In genomic region chr4:155360856-155361255, GRCm38 (mm10) we compare ENCODE assay signal across 8 mouse cellular contexts. TPM values are rescaled to one million over a fixed set of nuclear protein-coding genes. Genes with fewer than 3 reads are reported as not detected.
A peak's percentile ranks its signal among the peaks of the same experiment; 100 is the strongest.
DNase-seq lines count a peak whose midpoint lies in the region; ATAC-seq and TF ChIP-seq lines count a peak whose summit lies in the region.

No protein-coding gene starts in this region.

- H3K4me3 ChIP-seq in liver, adult 2 months (ENCODE audit: insufficient read depth, low read depth, low read length), result peak overlapping the region; percentile 75
- H3K4me3 ChIP-seq in embryonic facial prominence, embryonic 12.5 days, result peak overlapping the region; percentile 50
- peak overlapping the region; percentile 47 for H3K4me3 ChIP-seq in kidney, postnatal 0 days (replicated peaks; ENCODE audit: low read depth, low read length)
- peak overlapping the region; percentile 42 for H3K4me3 ChIP-seq in midbrain, embryonic 15.5 days

- peak overlapping the region; percentile 81 for H3K27ac ChIP-seq in liver, adult 2 months (replicated peaks; ENCODE audit: insufficient read depth, low read depth, low read length)
- H3K27ac ChIP-seq in embryonic facial prominence, embryonic 12.5 days, result no peak overlapping the region
- H3K27ac ChIP-seq in kidney, postnatal 0 days, result peak overlapping the region; percentile 75
- no peak overlapping the region for H3K27ac ChIP-seq in midbrain, embryonic 15.5 days

- peaks cover 3% of the 10 kb centered on the region; the same call in 1 of the 2 replicates for H3K79me2 ChIP-seq in liver, adult 2 months (ENCODE audit: control insufficient read depth, insufficient read depth, low read length)

- H3K9ac ChIP-seq in liver, adult 2 months (ENCODE audit: low read depth, low read length), result peak overlapping the region; percentile 87
- H3K9ac ChIP-seq in embryonic facial prominence, embryonic 12.5 days, result 0 out of 2 replicates have a peak overlapping the region, but pooled peaks have one; percentile 15
- H3K9ac ChIP-seq in kidney, postnatal 0 days (ENCODE audit: low read depth, low read length), result peak overlapping the region; percentile 57
- H3K9ac ChIP-seq in midbrain, embryonic 15.5 days, result 0 out of 2 replicates have a peak overlapping the region, but pooled peaks have one; percentile 6

- H3K27me3 ChIP-seq in liver, adult 2 months (ENCODE audit: control insufficient read depth, insufficient read depth, low read length), result no peaks in the 10 kb centered on the region
- peaks cover 66% of the 10 kb centered on the region for H3K27me3 ChIP-seq in embryonic facial prominence, embryonic 12.5 days
- peaks cover 17% of the 10 kb centered on the region for H3K27me3 ChIP-seq in kidney, postnatal 0 days (ENCODE audit: insufficient read depth, low read length)
- peaks cover 52% of the 10 kb centered on the region for H3K27me3 ChIP-seq in midbrain, embryonic 15.5 days (replicated peaks)

- ATAC-seq in embryonic facial prominence, embryonic 12.5 days (ENCODE audit: insufficient number of reproducible peaks, insufficient read depth, low FRiP score, low TSS enrichment), result no peak
- ATAC-seq in kidney, postnatal 0 days (replicated peaks; ENCODE audit: low FRiP score, low read depth), result peak; percentile 4; the same call in 1 of the 2 replicates
- ATAC-seq in midbrain, embryonic 15.5 days (replicated peaks), result no peak

- no peaks in the 10 kb centered on the region for H3K9me3 ChIP-seq in embryonic facial prominence, embryonic 12.5 days
- no peaks in the 10 kb centered on the region for H3K9me3 ChIP-seq in kidney, postnatal 0 days (replicated peaks; ENCODE audit: low read length)
- no peaks in the 10 kb centered on the region for H3K9me3 ChIP-seq in midbrain, embryonic 15.5 days

- H3K36me3 ChIP-seq in liver, adult 2 months (ENCODE audit: control insufficient read depth, insufficient read depth, low read length), result no peaks in the 10 kb centered on the region
- no peaks in the 10 kb centered on the region for H3K36me3 ChIP-seq in embryonic facial prominence, embryonic 12.5 days
- H3K36me3 ChIP-seq in kidney, postnatal 0 days (ENCODE audit: insufficient read depth, low read length), result no peaks in the 10 kb centered on the region
- no peaks in the 10 kb centered on the region for H3K36me3 ChIP-seq in midbrain, embryonic 15.5 days (replicated peaks)

- 1% methylated on average over 42 of the region's 42 CpGs for WGBS in liver, adult 2 months
- WGBS in embryonic facial prominence, embryonic 12.5 days, result under 1% methylated on average over 41 of the region's 42 CpGs
- WGBS in kidney, postnatal 0 days, result under 1% methylated on average over 37 of the region's 42 CpGs
- under 1% methylated on average over 33 of the region's 42 CpGs for WGBS in midbrain, embryonic 15.5 days

- H3K4me2 ChIP-seq in embryonic facial prominence, embryonic 12.5 days (replicated peaks), result peak overlapping the region; percentile 61
- peak overlapping the region; percentile 59 for H3K4me2 ChIP-seq in kidney, postnatal 0 days (ENCODE audit: low read length)
- peak overlapping the region; percentile 65 for H3K4me2 ChIP-seq in midbrain, embryonic 15.5 days

- no peak for TF ChIP-seq POLR2A in liver, adult 2 months (IDR thresholded peaks at IDR 0.05; ENCODE audit: extremely low read depth, insufficient read depth, low read length)

- TF ChIP-seq CTCF in liver, adult 2 months (IDR thresholded peaks at IDR 0.05; ENCODE audit: low read depth, low read length), result no peak
- TF ChIP-seq CTCF in kidney, postnatal 0 days (IDR thresholded peaks at IDR 0.05; ENCODE audit: low read depth), result no peak

- peak; percentile 26 for DNase-seq in liver, adult 2 months (ENCODE audit: extremely low read depth, low read depth, low spot score)
- DNase-seq in liver, result no peak
- no peak for DNase-seq in kidney, postnatal 0 days (ENCODE audit: low spot score)
- DNase-seq in adrenal gland, adult 2 months, result no peak
- DNase-seq in frontal cortex, postnatal 10 days (ENCODE audit: low spot score in 2 of 2), result no peak
- DNase-seq in layer of hippocampus, postnatal 10 days (ENCODE audit: low spot score in 2 of 2), result no peak

- peaks cover 17% of the 10 kb centered on the region; the same call in 1 of the 2 replicates for H3K4me1 ChIP-seq in liver, adult 2 months (ENCODE audit: control insufficient read depth, insufficient read depth, low read length)
- H3K4me1 ChIP-seq in embryonic facial prominence, embryonic 12.5 days, result peaks cover 13% of the 10 kb centered on the region
- H3K4me1 ChIP-seq in kidney, postnatal 0 days (replicated peaks; ENCODE audit: insufficient read depth, low read length), result no peaks in the 10 kb centered on the region
- peaks cover 13% of the 10 kb centered on the region for H3K4me1 ChIP-seq in midbrain, embryonic 15.5 days

RNA-seq across cellular contexts. Expression of gene Prkcz, which starts 0.3 kb away (rescaled TPM):
- total RNA-seq in liver, adult 2 months (2014; rRNA removed), result 13.8 and 18.3 TPM in 2 replicates
- 11.4 and 11.6 TPM in 2 replicates for polyA plus RNA-seq in liver, adult 2 months (2012; rRNA removed)
- 11.0 and 12.2 TPM in 2 replicates for polyA plus RNA-seq in embryonic facial prominence, embryonic 12.5 days (2016; fragmentation: Nextera tagmentation; extraction: Ambion mirVana)
- polyA plus RNA-seq in kidney, postnatal 0 days (2015; fragmentation: Nextera tagmentation; extraction: Ambion mirVana), result 20.2 and 22.4 TPM in 2 replicates
- 86.9 and 95.6 TPM in 2 replicates for polyA plus RNA-seq in midbrain, embryonic 15.5 days (2015; fragmentation: Nextera tagmentation; extraction: Ambion mirVana)
- 1 to 10 TPM; 4.7 to 6.0 TPM for total RNA-seq in adrenal gland, adult 2 months (2021)
- 2.5 and 4.0 TPM in 2 replicates for polyA plus RNA-seq in adrenal gland, adult 2 months (2012; rRNA removed)
- total RNA-seq in layer of hippocampus, postnatal 10 days (2021), result 100 to 1,000 TPM; 123 to 138 TPM

RNA-seq across cellular contexts. Expression of gene Gabrd, which starts 37.1 kb away (rescaled TPM):
- under 0.01 and 0.20 TPM in 2 replicates for total RNA-seq in liver, adult 2 months (2014; rRNA removed)
- 0.04 and 0.11 TPM in 2 replicates for polyA plus RNA-seq in liver, adult 2 months (2012; rRNA removed)
- polyA plus RNA-seq in embryonic facial prominence, embryonic 12.5 days (2016; fragmentation: Nextera tagmentation; extraction: Ambion mirVana), result not detected in 2 replicates
- polyA plus RNA-seq in kidney, postnatal 0 days (2015; fragmentation: Nextera tagmentation; extraction: Ambion mirVana), result 0.17 and 0.29 TPM in 2 replicates
- 0.19 and 0.20 TPM in 2 replicates for polyA plus RNA-seq in midbrain, embryonic 15.5 days (2015; fragmentation: Nextera tagmentation; extraction: Ambion mirVana)
- not detected for total RNA-seq in adrenal gland, adult 2 months (2021)
- 0.86 and 1.4 TPM in 2 replicates for polyA plus RNA-seq in adrenal gland, adult 2 months (2012; rRNA removed)
- 1 to 10 TPM; 8.6 to 9.5 TPM for total RNA-seq in layer of hippocampus, postnatal 10 days (2021)

RNA-seq across cellular contexts. Expression of gene Cfap74, which starts 48.1 kb away (rescaled TPM):
- total RNA-seq in liver, adult 2 months (2014; rRNA removed), result 0.09 and 0.27 TPM in 2 replicates
- 0.06 TPM in 2 replicates for polyA plus RNA-seq in liver, adult 2 months (2012; rRNA removed)
- 4.9 and 6.9 TPM in 2 replicates for polyA plus RNA-seq in embryonic facial prominence, embryonic 12.5 days (2016; fragmentation: Nextera tagmentation; extraction: Ambion mirVana)
- 0.62 and 0.74 TPM in 2 replicates for polyA plus RNA-seq in kidney, postnatal 0 days (2015; fragmentation: Nextera tagmentation; extraction: Ambion mirVana)
- polyA plus RNA-seq in midbrain, embryonic 15.5 days (2015; fragmentation: Nextera tagmentation; extraction: Ambion mirVana), result 4.5 and 5.3 TPM in 2 replicates
- total RNA-seq in adrenal gland, adult 2 months (2021), result under 1 TPM; 0.62 to 0.63 TPM
- 0.50 and 0.65 TPM in 2 replicates for polyA plus RNA-seq in adrenal gland, adult 2 months (2012; rRNA removed)
- total RNA-seq in layer of hippocampus, postnatal 10 days (2021), result 1 to 10 TPM; 8.6 to 9.6 TPM

Comparison
In these comparisons a context has a peak if more than half of its experiments do, and no peak if none do; other contexts are left out.
1. H3K27ac ChIP-seq: peak in liver, adult 2 months (single experiment) and kidney, postnatal 0 days (single experiment); none in embryonic facial prominence, embryonic 12.5 days (single experiment) and midbrain, embryonic 15.5 days (single experiment).
2. H3K9ac ChIP-seq: peak in every context shown above with its lines; median percentile 87 in liver, adult 2 months; 57 in kidney, postnatal 0 days; 15 in embryonic facial prominence, embryonic 12.5 days; 6 in midbrain, embryonic 15.5 days.
3. Peak in every context shown above with its lines, with median percentiles within 50 percentile points of each other: H3K4me3 ChIP-seq and H3K4me2 ChIP-seq.